Mouse (Mus musculus) liver, postnatal 0 days (tissue): ENCODE data around the gene Ubash3a. TPM values are rescaled to one million over a fixed set of nuclear protein-coding genes. Genes with fewer than 3 reads are reported as not detected.
A peak's percentile ranks its signal among the peaks of the same experiment; 100 is the strongest.

Experiments used
- ATAC-seq: fragments of 200-750 bp; cut with Nextera tagmentation; 2 replicates; pipeline ENCODE4 v1.8.0; 2017; ENCODE audit warnings: mild to moderate bottlenecking, moderate library complexity
- DNase-seq: peaks from one replicate; pipeline ENCODE4 v3.0.0-alpha.2; 2016
- H3K27ac ChIP-seq: fragments of 300-500 bp; sonication (generic); 2 replicates; pipeline ENCODE4 v1.5.1; 2014; ENCODE audit warnings: antibody characterized with exemption, moderate library complexity, mild to moderate bottlenecking, low read depth
- H3K27me3 ChIP-seq: fragments of 300-500 bp; sonication (generic); 2 replicates; pipeline ENCODE4 v1.6.1; 2014; ENCODE audit warnings: low read length, control low read depth, mixed read lengths; ENCODE audit not compliant: insufficient read depth
- H3K36me3 ChIP-seq: fragments of 300-500 bp; sonication (generic); replicated peaks from 2 replicates; pipeline ENCODE4 v1.6.1; 2014; ENCODE audit warnings: mild to moderate bottlenecking, control low read depth, low read length, moderate library complexity, mixed read lengths; ENCODE audit not compliant: insufficient read depth
- H3K4me1 ChIP-seq: fragments of 300-500 bp; sonication (generic); 2 replicates; pipeline ENCODE4 v1.6.1; 2014; ENCODE audit warnings: antibody characterized with exemption, mild to moderate bottlenecking, control low read depth; ENCODE audit not compliant: insufficient read depth
- H3K4me2 ChIP-seq: fragments of 300-500 bp; sonication (generic); 2 replicates; pipeline ENCODE4 v1.6.1; 2014; ENCODE audit warnings: low read depth, mild to moderate bottlenecking, low read length, moderate library complexity, mixed read lengths
- H3K4me3 ChIP-seq: fragments of 300-500 bp; sonication (generic); 2 replicates; pipeline ENCODE4 v1.5.1; 2014; ENCODE audit warnings: low read depth, low read length
- H3K9ac ChIP-seq: fragments of 300-500 bp; sonication (generic); replicated peaks from 2 replicates; pipeline ENCODE4 v1.6.1; 2014; ENCODE audit warnings: mild to moderate bottlenecking, moderate library complexity
- H3K9me3 ChIP-seq: fragments of 300-500 bp; sonication (generic); 2 replicates; pipeline ENCODE4 v1.6.1; 2016; ENCODE audit warnings: mild to moderate bottlenecking, control low read depth, low read length, mixed read lengths
- CTCF ChIP-seq: sonication (generic); IDR thresholded peaks from 2 replicates; pipeline ENCODE4 v1.5.1; 2016; ENCODE audit warnings: antibody characterized with exemption, low read depth
- EP300 ChIP-seq: IDR thresholded peaks from 2 replicates; pipeline ENCODE4 v1.6.1; 2016; ENCODE audit warnings: antibody characterized with exemption, low read depth, mild to moderate bottlenecking
- WGBS: fragments of 180-500 bp; shearing (Covaris S2); extraction: QIAGEN DNeasy Blood & Tissue Kit; methylation state at CpG from one replicate; pipeline ENCODE4 v1.1.7; 2014; ENCODE audit not compliant: insufficient replicate concordance; 5-methylcytosine and 5-hydroxymethylcytosine counted together
- polyA plus RNA-seq: library from polyadenylated mRNA; unstranded; fragments of >200 nt; fragmentation: Nextera tagmentation; extraction: Ambion mirVana; gene quantifications from 2 replicates; pipeline ENCODE4 v1.2.1, GENCODE M21; 2015

Ubash3a gene
- polyA plus RNA-seq, 1 experiment from 2014 or later = 4.6 TPM

DNA sequence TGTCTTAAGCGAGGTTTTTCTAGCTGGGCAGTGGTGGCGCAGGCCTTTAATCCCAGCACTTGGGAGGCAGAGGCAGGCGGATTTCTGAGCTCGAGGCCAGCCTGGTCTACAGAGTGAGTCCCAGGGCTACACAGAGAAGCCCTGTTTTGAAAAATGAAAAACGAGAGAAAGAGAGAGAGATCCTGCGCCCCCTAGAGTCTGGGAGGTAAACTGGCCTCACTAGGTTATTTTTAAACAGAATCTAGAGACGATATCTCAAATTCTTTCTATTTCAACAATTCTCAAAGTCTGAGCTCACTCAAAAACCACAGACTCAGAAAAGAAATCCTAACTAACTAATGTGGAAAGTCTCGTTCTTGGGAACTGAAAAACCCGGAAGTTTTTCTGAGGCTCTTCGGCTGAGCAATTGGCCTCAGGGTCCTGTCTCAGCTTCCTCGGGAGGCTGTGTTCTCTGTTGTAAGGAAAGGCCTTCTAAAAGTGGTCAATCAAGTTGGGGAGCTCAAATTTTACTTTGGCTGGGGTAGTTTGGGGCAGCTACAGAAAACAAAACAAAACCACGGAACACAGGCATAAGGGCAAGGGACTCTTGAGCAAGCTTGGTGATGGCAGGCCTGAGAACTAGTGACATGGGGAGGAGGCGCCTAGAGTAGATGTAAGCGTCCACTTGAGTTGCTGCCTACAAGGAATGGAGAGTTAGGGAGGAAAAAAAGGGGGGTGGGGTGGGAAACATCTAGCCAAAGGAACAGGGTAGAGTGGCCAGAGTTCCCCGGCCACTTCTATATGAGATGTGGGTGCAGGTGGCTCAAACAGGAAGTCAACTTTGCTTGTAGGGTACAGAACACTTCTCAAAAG is 86.9 kb downstream of the Ubash3a start:
- Histone ChIP-seq H3K4me1 (peaks cover 26% of the 10 kb centered on the region), H3K36me3 (no peaks in the 10 kb centered on the region), H3K9ac (peak overlapping the region; percentile 77; the same call in 1 of the 2 replicates), H3K9me3 (no peaks in the 10 kb centered on the region), H3K4me2 (peak overlapping the region; percentile 98), H3K27ac (peak overlapping the region; percentile 53), H3K27me3 (no peaks in the 10 kb centered on the region), H3K4me3 (peak overlapping the region; percentile 56; the same call in 1 of the 2 replicates)
- ATAC-seq (no peak), DNase-seq (peak; percentile 49)
- 61% methylated on average over 15 of the region's 15 CpGs for WGBS
- TF ChIP-seq CTCF (peak; percentile 59), EP300 (no peak)

DNA sequence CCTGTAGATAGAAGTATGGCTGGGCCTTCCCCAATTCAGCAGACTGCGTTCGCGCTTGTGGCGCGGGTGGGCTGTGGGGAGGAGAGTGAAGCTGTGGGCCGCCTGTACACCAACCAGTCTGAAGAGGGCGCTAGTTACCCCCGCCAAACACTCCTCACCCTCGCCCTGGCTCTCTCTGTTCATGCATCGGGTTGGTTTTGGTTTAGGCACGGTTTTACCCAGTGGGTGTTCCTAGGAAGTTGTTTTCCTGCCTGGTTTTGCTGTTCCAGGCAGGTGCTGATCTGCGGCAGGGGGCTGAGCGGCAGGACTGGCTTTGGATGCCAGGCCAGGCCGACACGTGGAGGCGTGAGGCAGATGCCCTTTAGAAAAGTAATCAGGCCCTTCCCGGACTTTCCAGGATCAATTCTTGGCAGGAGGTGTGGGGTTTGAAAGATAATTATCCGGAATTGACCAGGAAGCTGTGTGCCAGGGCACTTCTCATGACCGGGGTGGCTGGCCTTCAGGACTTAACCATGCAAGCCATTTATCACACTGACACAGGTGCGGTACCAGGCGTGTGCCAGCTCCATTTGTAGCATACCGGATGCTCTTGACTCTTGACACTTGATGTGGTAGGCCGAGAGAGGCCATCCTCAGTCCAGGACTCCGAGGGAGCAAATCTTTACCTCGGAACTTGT is 87.7 kb downstream of the Ubash3a start:
- Histone ChIP-seq H3K9me3 (no peaks in the 10 kb centered on the region), H3K4me1 (peaks cover 26% of the 10 kb centered on the region), H3K36me3 (no peaks in the 10 kb centered on the region), H3K27me3 (no peaks in the 10 kb centered on the region), H3K9ac (peak overlapping the region; percentile 77), H3K4me3 (peak overlapping the region; percentile 56), H3K27ac (peak overlapping the region; percentile 53), H3K4me2 (peak overlapping the region; percentile 98)
- TF ChIP-seq CTCF = peak; percentile 74
- TF ChIP-seq EP300 = no peak
- peak; percentile 59 for ATAC-seq
- DNase-seq = peak; percentile 75
- 11% methylated on average over 25 of the region's 25 CpGs for WGBS

DNA sequence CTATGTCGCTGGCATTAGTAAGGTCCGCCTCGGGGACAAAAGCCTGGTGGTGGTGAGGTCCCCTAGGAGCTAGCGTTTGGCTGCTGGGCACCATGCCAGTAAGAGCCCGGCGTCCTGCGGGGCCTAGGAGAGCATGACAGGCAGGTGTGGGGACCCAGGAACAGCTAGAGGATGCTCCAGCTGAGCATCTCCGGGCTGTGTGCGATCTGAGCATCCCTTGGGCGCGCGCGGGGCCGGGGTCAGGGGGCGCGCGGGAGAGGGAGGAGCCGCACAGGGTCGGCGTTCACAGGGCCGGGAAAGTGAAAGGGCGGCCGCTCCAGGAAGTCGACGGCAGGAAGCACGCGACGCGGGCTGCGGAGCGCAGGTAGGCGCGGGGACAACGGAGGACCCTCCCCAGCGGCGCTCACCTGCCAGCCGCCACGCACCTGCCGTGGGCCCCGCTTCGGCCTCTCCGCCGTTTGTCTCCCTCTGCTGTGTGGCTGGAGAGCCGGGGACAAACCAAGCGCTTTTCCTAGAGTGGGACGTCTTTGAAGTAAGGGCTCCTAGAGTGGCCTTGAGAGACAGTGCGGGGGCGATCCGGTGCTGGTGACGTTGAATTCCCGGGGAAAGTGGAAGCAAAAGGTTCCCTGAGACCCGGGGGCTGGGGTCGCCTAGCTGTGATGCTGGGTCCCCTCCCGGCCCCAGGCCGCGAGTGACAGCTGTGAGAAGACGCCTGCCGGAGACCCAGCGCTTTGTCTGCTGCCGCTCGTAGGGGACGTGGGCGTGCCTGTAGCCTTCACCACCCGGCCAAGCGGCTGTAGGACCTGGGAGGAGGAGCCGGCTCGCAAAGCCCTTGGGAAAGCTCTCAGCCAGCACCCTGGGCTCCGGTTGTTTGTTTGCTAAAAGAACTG is 88.5 kb downstream of the Ubash3a start:
- Histone ChIP-seq H3K9me3 (no peaks in the 10 kb centered on the region), H3K4me1 (peaks cover 26% of the 10 kb centered on the region), H3K36me3 (no peaks in the 10 kb centered on the region; the same call in 1 of the 2 replicates), H3K27me3 (no peaks in the 10 kb centered on the region), H3K4me3 (peak overlapping the region; percentile 56), H3K27ac (peak overlapping the region; percentile 53), H3K4me2 (peak overlapping the region; percentile 98), H3K9ac (peak overlapping the region; percentile 77)
- DNase-seq (peak; percentile 82), ATAC-seq (peak; percentile 74)
- TF ChIP-seq EP300 = no peak
- TF ChIP-seq CTCF = no peak; the same call in 1 of the 2 replicates
- under 1% methylated on average over 60 of the region's 68 CpGs for WGBS

Other genes with a start within 250 kb of the Ubash3a start
- gene Abcg1, start 150.2 kb upstream of the Ubash3a start, polyA plus RNA-seq = 8.9 and 9.4 TPM in 2 replicates
- gene Tff3, start 78.2 kb upstream of the Ubash3a start, polyA plus RNA-seq = 932 and 1,034 TPM in 2 replicates
- gene Tff2, start 63.6 kb upstream of the Ubash3a start, polyA plus RNA-seq = 0.33 and 0.39 TPM in 2 replicates
- gene Tff1, start 42.6 kb upstream of the Ubash3a start, polyA plus RNA-seq = not detected in 2 replicates
- 0.62 and 0.73 TPM in 2 replicates for gene Tmprss3, start 8.9 kb upstream of the Ubash3a start, polyA plus RNA-seq
- gene Rsph1, start 69.5 kb downstream of the Ubash3a start, polyA plus RNA-seq = 0.90 and 1.0 TPM in 2 replicates
- gene Slc37a1, start 78.9 kb downstream of the Ubash3a start, polyA plus RNA-seq = 4.3 and 4.5 TPM in 2 replicates
- gene Pde9a, start 178.3 kb downstream of the Ubash3a start, polyA plus RNA-seq = 5.7 and 7.6 TPM in 2 replicates